Mouse (Mus musculus): ENCODE measurements around the gene Map3k6. TPM values are rescaled to one million over a fixed set of nuclear protein-coding genes. Genes with fewer than 3 reads are reported as not detected.

Map3k6 gene
- total RNA-seq, 1 experiment: 2.7 TPM

GRCm38 (mm10) chr4:133268931-133269330 lies 28.3 kb downstream of the Map3k6 start:
- H3K27ac ChIP-seq (ENCODE audit: insufficient read depth, low read depth, low read length, poor library complexity, severe bottlenecking): no peak overlapping the region
- no peak for TF ChIP-seq ZC3H11A (IDR thresholded peaks at IDR 0.05; ENCODE audit: borderline replicate concordance, low read depth, low read length)
- no peak for TF ChIP-seq CHD2 (IDR thresholded peaks at IDR 0.05; ENCODE audit: low read depth, low read length)
- TF ChIP-seq ZNF384 (IDR thresholded peaks at IDR 0.05; ENCODE audit: low read depth, low read length): no peak
- no peak for TF ChIP-seq HCFC1 (IDR thresholded peaks at IDR 0.05; ENCODE audit: borderline replicate concordance, insufficient read depth, low read length)
- TF ChIP-seq MAFK (IDR thresholded peaks at IDR 0.05; ENCODE audit: insufficient read depth, low read depth, low read length): no peak
- no peaks in the 10 kb centered on the region for H3K9me3 ChIP-seq (ENCODE audit: control insufficient read depth, insufficient read depth, low read depth, low read length)
- no peak overlapping the region for H3K4me3 ChIP-seq (ENCODE audit: insufficient read depth in 1 of 2, low read depth in 1 of 2, low read length in 2 of 2, poor library complexity in 1 of 2, severe bottlenecking in 1 of 2)
- in situ Hi-C loops (cut with MboI; ENCODE audit: low sequenced_read_pairs in 2 of 2, unreplicated experiment in 2 of 2): no loop called here
- no peak overlapping the region for H3K9ac ChIP-seq (ENCODE audit: insufficient read depth, low read depth, low read length, poor library complexity, severe bottlenecking)
- peaks cover 43% of the 10 kb centered on the region for H3K36me3 ChIP-seq (ENCODE audit: control insufficient read depth, insufficient read depth, low read length, poor library complexity, severe bottlenecking)
- no peak for DNase-seq (ENCODE audit: low read depth, low spot score)
- no peaks in the 10 kb centered on the region for H3K4me1 ChIP-seq (ENCODE audit: control insufficient read depth in 2 of 2, insufficient read depth in 2 of 2, low read length in 2 of 2, poor library complexity in 1 of 2)

- no peak for TF ChIP-seq HCFC1 (IDR thresholded peaks at IDR 0.05; ENCODE audit: borderline replicate concordance, insufficient read depth, low read length)
- TF ChIP-seq MAFK (IDR thresholded peaks at IDR 0.05; ENCODE audit: insufficient read depth, low read depth, low read length): no peak
- no peak for TF ChIP-seq ZNF384 (IDR thresholded peaks at IDR 0.05; ENCODE audit: low read depth, low read length)
- TF ChIP-seq ZC3H11A (IDR thresholded peaks at IDR 0.05; ENCODE audit: borderline replicate concordance, low read depth, low read length): no peak
Measured at GRCm38 (mm10) chr4:133269596-133269995, 29.0 kb downstream of the Map3k6 start.

GRCm38 (mm10) chr4:133270929-133271328 lies 30.3 kb downstream of the Map3k6 start:
- Histone ChIP-seq H3K4me1 (ENCODE audit: control insufficient read depth in 2 of 2, insufficient read depth in 2 of 2, low read length in 2 of 2, poor library complexity in 1 of 2) (no peaks in the 10 kb centered on the region), H3K27ac (ENCODE audit: insufficient read depth, low read depth, low read length, poor library complexity, severe bottlenecking) (no peak overlapping the region), H3K4me3 (ENCODE audit: insufficient read depth in 1 of 2, low read depth in 1 of 2, low read length in 2 of 2, poor library complexity in 1 of 2, severe bottlenecking in 1 of 2) (no peak overlapping the region), H3K9ac (ENCODE audit: insufficient read depth, low read depth, low read length, poor library complexity, severe bottlenecking) (no peak overlapping the region), H3K36me3 (ENCODE audit: control insufficient read depth, insufficient read depth, low read length, poor library complexity, severe bottlenecking) (peaks cover 39% of the 10 kb centered on the region), H3K9me3 (ENCODE audit: control insufficient read depth, insufficient read depth, low read depth, low read length) (no peaks in the 10 kb centered on the region)
- in situ Hi-C loops (cut with MboI; ENCODE audit: low sequenced_read_pairs in 2 of 2, unreplicated experiment in 2 of 2): no loop called here
- TF ChIP-seq CHD2 (IDR thresholded peaks at IDR 0.05; ENCODE audit: low read depth, low read length) (no peak), ZC3H11A (IDR thresholded peaks at IDR 0.05; ENCODE audit: borderline replicate concordance, low read depth, low read length) (no peak), ZNF384 (IDR thresholded peaks at IDR 0.05; ENCODE audit: low read depth, low read length) (no peak), MAFK (IDR thresholded peaks at IDR 0.05; ENCODE audit: insufficient read depth, low read depth, low read length) (no peak), HCFC1 (IDR thresholded peaks at IDR 0.05; ENCODE audit: borderline replicate concordance, insufficient read depth, low read length) (no peak)
- DNase-seq (ENCODE audit: low read depth, low spot score): no peak

More at GRCm38 (mm10) chr4:133269596-133269995, 29.0 kb downstream of the Map3k6 start:
- H3K9me3 ChIP-seq (ENCODE audit: control insufficient read depth, insufficient read depth, low read depth, low read length): no peaks in the 10 kb centered on the region
- H3K4me1 ChIP-seq (ENCODE audit: control insufficient read depth in 2 of 2, insufficient read depth in 2 of 2, low read length in 2 of 2, poor library complexity in 1 of 2): no peaks in the 10 kb centered on the region
- H3K27ac ChIP-seq (ENCODE audit: insufficient read depth, low read depth, low read length, poor library complexity, severe bottlenecking): no peak overlapping the region
- H3K9ac ChIP-seq (ENCODE audit: insufficient read depth, low read depth, low read length, poor library complexity, severe bottlenecking): no peak overlapping the region
- H3K36me3 ChIP-seq (ENCODE audit: control insufficient read depth, insufficient read depth, low read length, poor library complexity, severe bottlenecking): peaks cover 43% of the 10 kb centered on the region
- H3K4me3 ChIP-seq (ENCODE audit: insufficient read depth in 1 of 2, low read depth in 1 of 2, low read length in 2 of 2, poor library complexity in 1 of 2, severe bottlenecking in 1 of 2): no peak overlapping the region
- DNase-seq (ENCODE audit: low read depth, low spot score): no peak
- in situ Hi-C loops (cut with MboI; ENCODE audit: low sequenced_read_pairs in 2 of 2, unreplicated experiment in 2 of 2): no loop called here

GRCm38 (mm10) chr4:133277104-133278026 lies 36.7 kb downstream of the Map3k6 start, which contains the start of gene Tmem222:
Gene Tmem222, minus strand, starts transcription at chr4:133277792.
- Histone ChIP-seq H3K4me3 (ENCODE audit: insufficient read depth in 1 of 2, low read depth in 1 of 2, low read length in 2 of 2, poor library complexity in 1 of 2, severe bottlenecking in 1 of 2) (peak within 1 kb of the TSS; percentile 97 to 99), H3K9ac (ENCODE audit: insufficient read depth, low read depth, low read length, poor library complexity, severe bottlenecking) (peak within 1 kb of the TSS; percentile 94), H3K9me3 (ENCODE audit: control insufficient read depth, insufficient read depth, low read depth, low read length) (no peaks in the 10 kb centered on the region), H3K36me3 (ENCODE audit: control insufficient read depth, insufficient read depth, low read length, poor library complexity, severe bottlenecking) (no peaks in the 10 kb centered on the region), H3K27ac (ENCODE audit: insufficient read depth, low read depth, low read length, poor library complexity, severe bottlenecking) (peak within 1 kb of the TSS; percentile 82), H3K4me1 (ENCODE audit: control insufficient read depth in 2 of 2, insufficient read depth in 2 of 2, low read length in 2 of 2, poor library complexity in 1 of 2) (peaks cover 2 to 6% of the 10 kb centered on the region in 2 experiments; a peak in 2 of 4 replicates)
- TF ChIP-seq ZC3H11A (IDR thresholded peaks at IDR 0.05; ENCODE audit: borderline replicate concordance, low read depth, low read length): no peak
- peak; percentile 89 for TF ChIP-seq HCFC1 (IDR thresholded peaks at IDR 0.05; ENCODE audit: borderline replicate concordance, insufficient read depth, low read length)
- in situ Hi-C loops (cut with MboI; ENCODE audit: low sequenced_read_pairs in 2 of 2, unreplicated experiment in 2 of 2): loop anchor here in 1 of 2 experiments (25.0 kb wide), 1 partner anchor 265 kb away; the partner anchor contains the start of gene Ahdc1
- DNase-seq (ENCODE audit: low read depth, low spot score): peak; percentile 89

Measured in ES-E14 (cell line).